Mouse (Mus musculus) erythroid progenitor cell, adult 5-6 weeks (primary cell): ENCODE results near the gene Ezr. TPM values are rescaled to one million over a fixed set of nuclear protein-coding genes. Genes with fewer than 3 reads are reported as not detected.

Experiments
- ATAC-seq: replicated peaks from 2 replicates; pipeline ENCODE4 v1.8.0; 2016; ENCODE audit warnings: moderate number of reproducible peaks, mild to moderate bottlenecking, moderate TSS enrichment, inconsistent platforms; ENCODE audit not compliant: poor library complexity, low FRiP score, severe bottlenecking
- total RNA-seq, 2 experiments: library from RNA; stranded (forward) in 1 of 2; stranded (reverse) in 1 of 2; fragments of 150-400 nt in 1 of 2; fragments of 186-747, 209-891 nt in 1 of 2; gene quantifications; 2 replicates each; pipeline versions ENCODE4 v1.2.3 to v1.2.4; 2015 to 2017; ENCODE audit warnings: low replicate concordance in 2 of 2

Gene Ezr
- total RNA-seq, 2 experiments from 2014 or later = 69.6 to 196 TPM

DNA sequence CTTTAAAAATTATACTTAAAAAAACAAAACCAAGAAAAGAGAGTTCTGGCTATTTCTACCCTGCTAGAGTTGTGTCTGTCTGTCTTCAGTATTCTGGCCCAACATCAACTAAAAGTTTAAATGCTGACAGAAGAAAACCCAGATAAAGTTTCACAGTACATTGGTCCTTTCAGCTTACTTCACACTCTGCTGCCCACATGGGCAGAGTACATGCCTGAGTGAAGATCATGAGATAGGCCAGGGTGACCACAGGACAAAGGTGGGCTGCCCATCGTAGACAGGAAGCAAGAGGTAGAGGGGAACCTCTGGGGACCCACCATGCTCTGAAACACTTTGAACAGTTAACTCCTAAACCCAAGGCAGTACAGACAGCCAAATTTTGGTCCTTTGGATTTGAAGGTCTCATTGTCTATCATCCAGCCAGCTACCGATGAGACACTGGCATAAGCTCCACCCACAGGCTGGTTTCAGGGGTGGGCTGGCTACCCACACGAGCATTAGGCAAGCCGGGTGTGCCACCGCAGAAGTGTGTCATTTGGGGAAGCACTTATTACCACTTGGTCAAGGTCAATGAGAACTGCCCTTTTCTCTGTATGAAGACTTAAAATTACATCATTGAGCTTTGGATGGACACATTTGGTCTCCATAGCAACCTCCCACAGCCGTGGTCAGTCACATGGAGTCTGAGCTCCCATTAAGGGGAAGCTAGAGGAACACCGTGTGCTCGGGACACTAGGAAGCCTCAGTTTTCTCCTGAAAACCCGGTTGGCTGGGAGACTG lies 35.9 kb downstream of the Ezr start:
- no peak for ATAC-seq

DNA sequence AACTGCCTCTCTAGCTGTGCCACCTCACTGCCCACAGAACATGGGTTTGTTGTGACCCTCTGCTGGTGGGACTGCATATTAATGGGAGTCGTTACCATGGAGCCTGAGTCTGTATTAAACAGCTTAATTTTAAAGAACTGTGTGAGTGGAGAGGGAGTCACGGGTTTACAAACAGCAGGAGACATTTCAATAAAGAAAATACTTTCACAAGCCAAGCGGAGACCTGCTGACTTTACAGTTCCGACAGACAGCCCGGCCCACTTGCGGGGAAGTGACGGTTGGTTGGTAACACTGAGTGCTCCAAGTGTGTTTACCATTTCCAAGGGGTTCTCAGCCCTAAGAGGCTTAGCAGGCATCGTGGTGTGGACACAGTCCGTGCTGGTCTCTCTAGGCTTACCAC lies 36.6 kb downstream of the Ezr start:
- ATAC-seq = no peak

DNA sequence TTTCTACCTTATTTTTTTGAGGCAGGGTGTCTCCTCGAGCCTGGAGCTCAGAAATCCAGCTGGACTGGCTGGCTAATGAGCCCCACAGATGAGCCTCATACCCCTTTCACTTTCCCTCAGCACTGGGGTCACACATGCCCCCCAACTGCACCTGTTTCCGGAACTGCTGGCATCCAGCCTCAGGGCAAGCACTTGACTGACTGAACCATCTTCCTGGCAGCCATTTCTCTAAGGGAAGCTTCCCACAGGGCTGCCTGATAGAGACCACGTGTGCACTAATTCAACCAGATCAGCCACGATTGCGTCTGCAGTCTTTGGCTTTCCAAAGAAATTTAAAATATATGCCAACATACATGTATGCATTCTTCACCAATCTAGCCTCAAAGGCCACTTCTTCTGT lies 37.1 kb downstream of the Ezr start:
- no peak for ATAC-seq

DNA sequence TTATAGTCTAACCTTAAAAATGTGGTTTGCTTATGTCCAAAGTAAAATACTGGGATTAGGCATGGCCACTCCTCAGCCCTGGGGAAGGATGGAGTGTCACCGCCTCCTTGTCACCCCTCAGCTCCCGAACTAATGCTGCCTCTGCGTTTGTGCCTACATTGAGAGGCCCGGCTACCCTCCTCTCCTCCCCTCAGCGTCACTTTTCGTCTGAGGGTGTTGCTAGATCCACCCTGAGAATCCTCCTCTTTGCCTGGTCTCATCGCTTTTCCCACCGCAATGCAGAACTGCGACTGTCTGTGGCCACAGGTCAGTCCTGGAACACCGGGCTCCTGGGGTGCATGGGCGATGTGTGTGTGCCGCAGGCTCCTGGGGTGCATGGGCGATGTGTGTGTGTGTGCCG lies 37.7 kb downstream of the Ezr start:
- ATAC-seq = no peak

DNA sequence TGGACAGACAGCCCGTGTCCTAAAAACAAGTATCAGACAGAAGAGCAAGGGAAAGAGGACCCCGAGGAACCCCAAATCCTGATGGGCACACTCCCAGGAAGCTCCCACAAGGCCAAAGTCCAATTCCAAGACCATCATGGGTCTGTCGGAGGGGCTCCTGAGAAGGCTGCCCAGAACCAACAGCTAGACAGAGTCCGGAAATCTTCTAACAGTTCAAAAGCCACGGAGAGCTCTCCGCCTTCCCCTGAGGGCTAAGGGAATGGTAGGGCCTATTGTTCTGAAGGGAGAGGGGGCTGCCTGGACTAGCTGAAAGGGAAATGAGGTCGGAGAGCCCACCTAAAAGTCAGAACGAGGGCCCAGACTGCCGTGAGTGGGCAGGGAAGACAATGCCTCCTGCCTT lies 38.2 kb downstream of the Ezr start:
- ATAC-seq = no peak

GRCm38 (mm10) chr17:6743787-6744239 lies 38.8 kb downstream of the Ezr start:
- no peak for ATAC-seq

GRCm38 (mm10) chr17:6743039-6743575 lies 39.5 kb downstream of the Ezr start:
- ATAC-seq = no peak

DNA sequence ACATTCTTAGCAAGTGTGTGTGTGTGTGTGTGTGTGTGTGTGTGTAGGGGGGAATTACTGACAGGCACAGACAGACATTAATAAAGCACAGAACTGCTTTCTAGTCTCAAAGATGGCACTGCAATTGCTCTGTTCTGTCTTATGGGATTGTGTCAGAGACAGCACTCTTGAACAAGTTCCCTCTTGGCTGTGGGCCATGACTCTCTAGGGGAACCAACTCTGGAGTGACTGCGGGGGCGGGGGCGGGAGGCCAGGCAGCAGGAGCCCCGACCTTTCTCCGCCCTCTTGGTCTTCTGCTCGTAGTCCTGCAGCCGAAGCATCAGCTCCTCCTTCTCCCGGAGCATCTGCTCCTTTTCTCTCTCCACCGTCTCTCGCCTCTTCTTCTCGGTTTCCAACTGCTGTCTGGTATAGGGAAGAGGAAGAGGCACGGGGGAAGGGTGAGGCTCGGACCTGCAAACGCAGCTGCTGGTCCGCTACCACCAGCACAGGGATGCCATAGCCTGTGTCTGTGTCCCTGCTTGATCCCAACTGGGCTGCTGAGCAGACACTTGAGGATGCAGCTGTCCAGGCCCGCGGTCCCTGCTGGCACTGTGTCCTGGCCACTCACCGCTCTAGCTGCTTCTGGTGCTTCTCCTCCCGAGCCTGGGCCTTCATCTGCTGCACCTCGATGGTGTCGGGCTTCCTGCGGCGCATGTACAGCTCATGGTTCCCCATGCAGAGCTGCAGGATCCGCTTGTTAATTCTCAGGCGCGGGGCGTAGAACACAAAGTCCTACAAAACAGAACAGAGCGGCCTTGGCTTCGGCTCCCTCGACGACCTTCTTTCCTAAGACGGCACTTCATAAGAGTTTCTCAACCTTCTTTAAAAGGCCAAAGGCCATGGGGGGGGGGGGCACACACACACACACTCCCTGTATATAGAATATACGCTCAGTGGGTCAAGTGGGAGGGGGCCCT lies 40.2 kb downstream of the Ezr start:
- ATAC-seq = no peak

GRCm38 (mm10) chr17:6741271-6741670 lies 41.3 kb downstream of the Ezr start:
- no peak for ATAC-seq

DNA sequence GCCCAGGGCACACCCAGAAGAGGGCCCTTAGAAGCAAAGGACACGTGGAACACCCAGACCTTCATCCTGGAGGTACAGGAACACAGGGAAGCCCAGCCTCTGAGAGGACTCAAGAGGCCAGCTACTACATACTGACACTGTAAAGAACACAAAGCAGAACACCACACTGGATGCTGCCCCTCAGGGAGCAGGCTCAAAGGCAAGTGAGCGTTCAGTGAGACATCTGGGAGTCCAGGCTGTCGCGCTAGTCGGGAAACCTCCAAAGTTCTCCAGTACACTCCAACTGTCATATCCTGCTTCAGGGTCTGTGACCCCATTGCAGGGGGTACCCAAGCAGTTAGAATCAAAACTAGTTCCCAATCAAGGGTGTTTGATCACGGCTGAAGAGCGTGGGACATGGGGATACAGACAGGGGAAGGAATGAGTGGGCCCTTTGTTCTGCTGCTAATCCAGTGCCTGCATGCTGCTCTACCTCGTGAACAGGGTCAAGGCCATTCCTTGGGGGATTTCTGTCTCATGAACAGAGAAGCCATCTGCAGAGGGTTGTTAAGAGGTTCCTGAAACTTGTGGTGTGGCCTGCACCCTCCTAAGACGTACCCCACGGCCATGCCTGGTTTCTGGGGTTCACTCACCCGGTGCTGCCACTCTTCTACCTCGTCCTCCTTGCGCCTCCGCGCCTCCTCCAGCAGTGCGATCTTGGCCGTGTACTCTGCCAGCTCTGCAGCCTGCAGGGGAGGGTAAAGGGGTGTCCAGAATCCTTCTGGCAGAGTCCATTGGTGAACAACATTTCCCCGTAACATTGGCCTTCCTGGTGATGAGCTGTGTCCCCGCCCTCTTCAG lies 42.0 kb downstream of the Ezr start:
- no peak for ATAC-seq

DNA sequence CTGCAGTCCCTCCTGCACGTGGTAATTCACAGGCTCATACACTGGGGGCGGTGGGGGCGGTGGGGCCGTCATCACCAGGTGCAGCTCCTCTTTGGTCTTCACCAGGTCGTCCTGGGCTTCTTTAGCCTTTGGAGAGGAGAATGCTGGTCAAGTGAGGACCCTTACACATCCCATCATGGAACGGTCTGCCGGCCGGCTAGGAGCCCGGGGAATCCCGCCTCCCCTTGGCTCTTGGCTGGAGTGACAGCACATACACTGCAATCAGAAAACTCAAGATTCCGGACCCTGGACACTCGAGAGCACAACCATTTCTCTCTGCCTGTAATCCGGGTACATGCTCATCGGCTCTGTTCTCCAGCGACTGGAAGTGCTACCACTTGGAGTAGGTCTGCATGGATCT lies 42.8 kb downstream of the Ezr start:
- ATAC-seq = no peak

DNA sequence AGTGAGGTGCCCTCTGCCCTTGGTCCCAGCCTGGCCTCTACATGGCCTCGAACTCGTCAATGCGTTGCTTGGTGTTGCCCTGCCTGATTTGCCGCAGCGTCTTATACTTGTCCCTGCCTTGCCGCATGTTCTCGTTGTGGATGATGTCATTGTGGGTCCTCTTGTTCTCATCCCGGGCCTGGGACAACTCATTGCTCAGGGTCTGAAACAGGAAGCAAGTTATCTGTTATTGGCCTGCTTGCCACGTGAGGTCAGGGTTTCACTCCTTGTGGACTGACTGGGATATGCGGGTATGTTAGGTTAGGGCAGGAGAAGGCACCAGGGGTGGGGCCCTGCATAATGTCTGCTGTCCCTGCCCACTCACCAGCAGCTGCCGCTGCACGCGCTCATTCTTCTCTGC lies 43.3 kb downstream of the Ezr start:
- no peak for ATAC-seq

DNA sequence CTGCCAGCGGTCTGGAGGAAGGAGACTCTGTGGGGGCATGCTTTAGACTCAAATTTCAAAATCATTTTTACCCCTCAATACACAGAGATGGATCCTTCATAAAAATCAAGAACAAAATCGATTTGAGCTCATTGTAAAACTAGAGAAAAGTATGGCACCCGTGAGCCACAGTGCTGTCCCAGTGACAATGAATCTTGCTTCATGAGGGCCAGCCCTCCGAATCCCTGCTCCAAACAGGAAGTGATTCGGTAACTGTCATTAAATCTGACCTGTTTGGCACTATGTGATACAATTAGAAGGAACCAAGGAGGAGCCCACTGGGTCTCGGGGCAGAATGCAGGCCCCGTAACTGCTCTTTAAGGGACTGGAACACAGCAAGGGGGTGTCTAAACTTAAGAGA lies 43.7 kb downstream of the Ezr start:
- ATAC-seq = no peak

GRCm38 (mm10) chr17:6737273-6737997 lies 45.1 kb downstream of the Ezr start:
- ATAC-seq = no peak

DNA sequence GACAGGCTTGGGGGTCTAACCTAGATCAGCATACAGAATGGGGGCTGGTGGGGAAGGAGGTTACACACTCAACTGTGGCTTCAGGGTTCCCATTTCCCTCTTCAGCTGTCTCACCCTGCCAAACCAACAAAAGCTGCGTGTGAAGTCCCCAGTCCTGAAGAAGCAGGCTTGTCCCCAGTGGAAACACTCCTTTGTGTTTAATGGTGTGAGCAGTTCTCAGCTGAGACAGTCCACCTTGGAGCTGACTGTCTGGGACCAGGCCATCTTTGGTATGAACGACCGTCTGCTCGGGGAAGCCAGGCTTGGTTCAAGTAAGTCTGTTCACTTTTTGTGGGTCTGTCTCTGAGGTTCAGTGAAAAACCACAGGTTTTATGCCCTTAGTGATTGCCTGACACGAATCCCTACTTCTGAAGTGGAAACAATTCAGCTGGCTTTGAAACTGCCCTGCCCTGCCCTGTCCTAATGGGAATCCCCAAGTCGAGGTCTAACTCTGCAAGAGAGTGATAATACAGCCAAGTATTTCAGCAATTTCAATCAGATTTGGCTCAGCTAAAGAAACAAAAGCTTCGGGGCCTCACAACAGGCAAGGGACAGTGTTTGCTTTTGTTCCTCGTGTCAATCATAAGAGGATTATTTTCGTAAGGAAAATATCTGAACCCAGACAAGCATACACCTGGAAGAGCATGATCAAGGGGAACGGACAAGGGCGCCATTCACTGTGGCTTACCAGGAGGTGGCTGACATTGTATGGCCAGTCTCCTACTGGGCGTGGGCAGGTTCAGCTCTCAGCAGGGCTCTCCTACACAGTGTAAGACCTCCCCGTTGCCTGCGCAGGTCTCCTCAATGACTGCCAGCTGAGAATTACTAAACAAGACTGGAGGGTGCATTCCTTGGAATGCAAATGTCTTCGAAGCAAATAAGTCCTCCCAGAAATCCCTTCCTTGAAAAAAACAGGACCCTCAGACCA lies 46.0 kb downstream of the Ezr start:
- ATAC-seq = no peak

GRCm38 (mm10) chr17:6734746-6735441 lies 47.7 kb downstream of the Ezr start:
- ATAC-seq = no peak

DNA sequence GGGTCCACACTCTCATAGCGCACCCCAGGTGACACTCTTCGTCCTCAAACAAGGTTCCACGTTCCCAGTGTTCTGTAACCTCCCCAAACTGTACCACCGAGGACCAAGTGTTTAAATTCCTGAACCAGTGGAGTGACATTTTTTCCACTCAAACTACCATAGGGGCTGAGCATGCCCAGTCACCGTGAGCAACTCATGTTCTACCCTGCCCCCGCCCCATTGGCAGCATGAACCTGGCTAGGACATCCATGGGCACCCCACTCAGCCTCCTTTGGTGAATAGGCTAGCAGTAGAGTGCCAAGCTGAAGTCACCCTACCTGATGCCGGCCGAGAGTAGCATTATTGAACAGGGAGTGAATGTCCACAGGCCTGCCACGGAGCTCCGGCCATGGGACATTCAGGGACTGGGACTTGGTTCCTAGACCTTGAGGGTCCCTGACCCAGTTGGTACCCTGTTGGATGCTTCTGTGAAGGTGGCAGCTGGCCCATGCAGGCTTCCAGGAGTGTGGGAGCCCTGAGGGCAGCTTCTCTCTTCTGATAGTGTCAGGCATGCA lies 49.2 kb downstream of the Ezr start:
- ATAC-seq = no peak
